Mouse (Mus musculus) kidney, embryonic 15.5 days (tissue): ENCODE measurements around the gene Vat1l. TPM values are rescaled to one million over a fixed set of nuclear protein-coding genes. Genes with fewer than 3 reads are reported as not detected.

Experiments used
- ATAC-seq: fragments of 200-750 bp; cut with Nextera tagmentation; replicated peaks from 2 replicates; pipeline ENCODE4 v1.8.0; 2017; ENCODE audit warnings: moderate TSS enrichment; ENCODE audit not compliant: low FRiP score
- H3K27ac ChIP-seq: fragments of 300-500 bp; sonication (generic); 2 replicates; pipeline ENCODE4 v1.5.1; 2015; ENCODE audit warnings: mild to moderate bottlenecking, inconsistent platforms
- H3K27me3 ChIP-seq: fragments of 300-500 bp; sonication (generic); 2 replicates; pipeline ENCODE4 v1.6.1; 2015; ENCODE audit warnings: inconsistent platforms
- H3K36me3 ChIP-seq: fragments of 300-500 bp; sonication (generic); 2 replicates; pipeline ENCODE4 v1.6.1; 2015; ENCODE audit warnings: inconsistent platforms
- H3K4me1 ChIP-seq: fragments of 300-500 bp; sonication (generic); 2 replicates; pipeline ENCODE4 v1.6.1; 2015; ENCODE audit warnings: inconsistent platforms
- H3K4me2 ChIP-seq: fragments of 300-500 bp; sonication (generic); 2 replicates; pipeline ENCODE4 v1.6.1; 2015; ENCODE audit warnings: moderate library complexity, mild to moderate bottlenecking, inconsistent platforms
- H3K4me3 ChIP-seq: fragments of 300-500 bp; sonication (generic); replicated peaks from 2 replicates; pipeline ENCODE4 v1.5.1; 2015; ENCODE audit warnings: mild to moderate bottlenecking, inconsistent platforms
- H3K9ac ChIP-seq: fragments of 300-500 bp; sonication (generic); 2 replicates; pipeline ENCODE4 v1.6.1; 2015; ENCODE audit warnings: mild to moderate bottlenecking, inconsistent platforms
- H3K9me3 ChIP-seq: fragments of 300-500 bp; sonication (generic); replicated peaks from 2 replicates; pipeline ENCODE4 v1.6.1; 2016; ENCODE audit warnings: inconsistent platforms
- WGBS: fragments of 180-500 bp; shearing (Covaris S2); methylation state at CpG from one replicate; pipeline ENCODE4 v1.1.7; 2015; ENCODE audit warnings: mixed read lengths; 5-methylcytosine and 5-hydroxymethylcytosine counted together
- polyA plus RNA-seq: library from polyadenylated mRNA; unstranded; fragments of >200 nt; fragmentation: Nextera tagmentation; extraction: Ambion mirVana; gene quantifications from 2 replicates; pipeline ENCODE4 v1.2.1, GENCODE M21; 2015

Gene Vat1l
- 5.1 and 5.4 TPM in 2 replicates for polyA plus RNA-seq

DNA sequence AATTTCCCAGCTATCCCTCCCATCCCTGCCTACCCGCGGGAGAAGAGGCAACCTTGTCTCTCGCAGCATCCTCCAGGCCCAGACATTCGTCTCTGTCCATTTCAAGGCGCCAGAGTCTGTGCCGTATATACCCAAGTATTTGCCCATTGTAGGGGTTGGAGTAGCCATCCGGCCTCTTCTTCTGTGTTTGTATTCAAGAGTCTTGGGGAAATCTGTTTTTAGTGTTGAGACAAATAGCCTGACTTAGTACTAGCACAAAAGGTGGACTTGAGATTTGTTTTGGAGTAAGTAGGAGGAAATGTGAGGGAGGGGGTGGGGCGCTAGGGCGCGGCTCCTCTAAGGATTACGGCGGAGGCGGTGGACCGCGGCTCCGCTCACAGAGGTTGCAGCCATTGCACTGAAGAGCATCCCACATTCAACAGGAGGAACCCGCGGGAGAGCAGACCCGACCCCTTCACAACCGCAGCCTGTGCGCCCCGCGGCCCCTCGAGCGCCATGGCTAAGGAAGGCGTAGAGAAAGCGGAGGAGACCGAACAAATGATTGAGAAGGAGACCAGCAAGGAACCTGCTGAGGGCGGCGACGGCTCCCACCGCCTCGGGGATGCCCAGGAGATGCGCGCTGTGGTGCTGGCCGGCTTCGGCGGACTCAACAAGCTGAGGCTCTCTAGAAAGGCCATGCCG is at the start of gene Vat1l:
Gene Vat1l (plus strand): TSS at position 392 of the 681 bp plus-strand sequence.
- Histone ChIP-seq H3K9me3 (no peaks in the 10 kb centered on the region), H3K4me1 (peaks cover 15% of the 10 kb centered on the region), H3K27me3 (peaks cover 42% of the 10 kb centered on the region), H3K9ac (peak within 1 kb of the TSS; percentile 30; the same call in 1 of the 2 replicates), H3K4me2 (peak within 1 kb of the TSS; percentile 85), H3K36me3 (no peaks in the 10 kb centered on the region), H3K4me3 (peak within 1 kb of the TSS; percentile 53), H3K27ac (no peak within 1 kb of the TSS)
- under 1% methylated on average over 39 of the region's 39 CpGs for WGBS
- peak; percentile 92 for ATAC-seq

DNA sequence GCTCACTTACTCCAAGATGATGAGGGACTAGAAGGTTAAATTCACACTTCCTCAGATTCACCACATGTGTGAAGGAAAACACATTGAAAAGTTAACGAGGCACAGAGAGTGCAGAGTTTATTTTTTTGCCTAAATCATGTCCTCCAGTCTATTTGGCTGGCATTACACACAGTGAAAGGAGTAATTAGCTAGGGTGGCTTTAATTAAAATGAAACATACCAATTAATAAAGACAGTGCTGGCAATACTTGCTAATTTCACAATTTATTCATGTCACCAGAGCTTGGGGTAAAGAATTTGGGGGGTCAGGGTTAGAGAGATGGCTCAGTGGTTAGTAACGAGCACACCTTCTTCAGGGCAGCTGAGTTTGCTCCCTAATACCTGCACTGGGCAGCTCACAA is 46.8 kb upstream of the Vat1l start:
- no peaks in the 10 kb centered on the region for H3K36me3 ChIP-seq
- H3K4me3 ChIP-seq = no peak overlapping the region
- ATAC-seq = no peak
- H3K27me3 ChIP-seq = no peaks in the 10 kb centered on the region
- WGBS = 52% methylated on average over 2 of the region's 2 CpGs
- no peaks in the 10 kb centered on the region for H3K4me1 ChIP-seq
- H3K4me2 ChIP-seq = no peak overlapping the region
- no peaks in the 10 kb centered on the region for H3K9me3 ChIP-seq
- no peak overlapping the region for H3K9ac ChIP-seq
- no peak overlapping the region for H3K27ac ChIP-seq

DNA sequence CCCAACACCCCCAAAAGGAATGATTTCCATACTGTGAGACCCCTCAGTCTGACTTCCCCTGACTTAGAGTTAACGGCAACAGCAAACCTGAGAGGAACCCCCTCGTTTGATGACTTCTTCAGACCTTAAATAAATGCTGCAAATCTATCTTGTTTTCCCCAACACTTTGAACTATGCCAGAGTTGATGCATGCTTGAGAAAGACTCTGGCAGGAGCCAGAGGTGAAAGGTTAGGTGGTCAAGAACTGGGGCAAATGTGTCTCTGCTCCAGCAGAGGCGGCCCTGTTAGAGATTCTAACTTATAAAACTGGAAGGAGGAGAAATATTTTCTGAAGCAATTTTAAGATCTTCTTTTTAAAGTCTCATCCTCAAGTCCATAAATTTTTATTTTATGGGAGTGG is 45.7 kb upstream of the Vat1l start:
- Histone ChIP-seq H3K27ac (no peak overlapping the region), H3K4me2 (no peak overlapping the region), H3K36me3 (no peaks in the 10 kb centered on the region), H3K27me3 (no peaks in the 10 kb centered on the region), H3K9ac (no peak overlapping the region), H3K9me3 (no peaks in the 10 kb centered on the region), H3K4me3 (no peak overlapping the region), H3K4me1 (no peaks in the 10 kb centered on the region)
- ATAC-seq = no peak
- 60% methylated on average over 3 of the region's 3 CpGs for WGBS

DNA sequence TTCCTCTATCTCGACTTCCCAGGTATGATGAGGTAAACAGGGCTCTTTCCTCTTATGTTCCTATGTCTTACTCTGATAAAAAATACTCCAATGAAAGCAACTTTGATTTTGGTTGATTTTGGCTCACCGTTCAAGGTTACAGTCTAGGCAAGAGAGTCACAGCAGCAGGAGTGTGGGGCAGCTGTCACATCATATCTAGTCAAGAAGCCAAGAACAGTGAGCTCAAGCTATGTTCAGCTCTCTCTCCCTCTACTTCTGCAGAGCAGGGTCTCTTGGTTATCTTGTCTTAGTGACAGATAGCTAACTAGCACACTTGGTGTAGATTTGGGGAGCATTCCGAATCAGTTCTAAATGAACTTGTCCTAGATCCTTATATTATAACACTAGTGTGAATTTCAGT is 41.5 kb upstream of the Vat1l start:
- WGBS = 85% methylated on average over 3 of the region's 3 CpGs
- no peak for ATAC-seq
- no peaks in the 10 kb centered on the region for H3K36me3 ChIP-seq
- H3K4me1 ChIP-seq = no peaks in the 10 kb centered on the region
- no peak overlapping the region for H3K27ac ChIP-seq
- no peaks in the 10 kb centered on the region for H3K9me3 ChIP-seq
- no peak overlapping the region for H3K4me2 ChIP-seq
- no peak overlapping the region for H3K4me3 ChIP-seq
- no peak overlapping the region for H3K9ac ChIP-seq
- no peaks in the 10 kb centered on the region for H3K27me3 ChIP-seq

DNA sequence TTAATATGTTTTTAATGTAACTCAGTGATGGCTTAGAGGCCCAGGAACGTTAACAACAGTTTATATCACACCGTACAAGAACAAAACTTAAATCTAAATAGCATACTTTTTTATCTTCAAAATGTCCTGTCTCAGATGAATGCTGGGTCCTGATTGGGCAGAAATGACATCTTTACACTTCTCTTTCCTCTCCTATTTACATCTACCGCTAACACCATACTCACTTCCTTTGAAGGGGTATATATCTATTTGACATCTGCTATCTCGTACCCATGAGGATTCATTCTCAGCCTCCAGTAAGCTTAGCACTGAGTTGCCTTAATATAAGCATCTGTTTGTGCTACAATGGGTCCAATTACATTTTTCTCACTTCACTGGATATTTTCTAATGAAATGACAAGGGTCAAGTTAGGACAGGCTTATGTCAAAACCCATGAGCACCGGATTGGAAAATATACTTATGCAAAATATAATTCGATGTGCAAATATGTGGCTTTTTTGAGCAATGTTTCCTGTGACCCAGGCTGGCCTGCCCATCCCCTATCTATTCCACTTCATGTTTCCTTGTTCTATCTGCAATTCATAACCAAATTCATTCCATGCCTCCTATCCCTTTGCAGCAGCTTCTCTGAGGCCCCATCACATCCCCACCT is 40.8 kb upstream of the Vat1l start:
- no peak overlapping the region for H3K4me3 ChIP-seq
- no peak overlapping the region for H3K27ac ChIP-seq
- no peak overlapping the region for H3K9ac ChIP-seq
- no peaks in the 10 kb centered on the region for H3K9me3 ChIP-seq
- 83% methylated on average over 6 of the region's 6 CpGs for WGBS
- no peak overlapping the region for H3K4me2 ChIP-seq
- H3K27me3 ChIP-seq = no peaks in the 10 kb centered on the region
- H3K36me3 ChIP-seq = no peaks in the 10 kb centered on the region
- no peak for ATAC-seq
- no peaks in the 10 kb centered on the region for H3K4me1 ChIP-seq

DNA sequence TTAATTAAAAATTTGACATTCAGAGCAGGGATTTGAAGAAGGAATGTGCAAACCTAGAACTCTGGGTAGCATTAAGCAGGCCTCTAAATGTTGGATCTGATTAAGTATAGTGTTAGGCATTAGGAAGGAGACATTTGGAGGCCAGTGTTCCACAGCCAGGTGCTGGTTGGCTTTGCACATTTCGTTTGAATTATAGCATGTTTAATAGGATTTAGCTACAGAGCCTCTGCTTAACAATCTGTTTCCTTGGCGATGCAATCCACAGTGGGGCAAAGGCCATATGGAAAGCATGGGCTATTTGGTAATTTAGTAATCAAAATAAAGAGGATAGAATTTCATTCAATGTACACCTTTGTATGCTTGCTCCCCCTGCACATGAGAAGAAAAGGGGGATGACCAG is 39.7 kb upstream of the Vat1l start:
- H3K4me2 ChIP-seq = no peak overlapping the region
- no peaks in the 10 kb centered on the region for H3K9me3 ChIP-seq
- ATAC-seq = no peak
- no peak overlapping the region for H3K4me3 ChIP-seq
- no peaks in the 10 kb centered on the region for H3K27me3 ChIP-seq
- no peak overlapping the region for H3K27ac ChIP-seq
- H3K9ac ChIP-seq = no peak overlapping the region
- no peaks in the 10 kb centered on the region for H3K4me1 ChIP-seq
- 63% methylated on average over 2 of the region's 2 CpGs for WGBS
- H3K36me3 ChIP-seq = no peaks in the 10 kb centered on the region

DNA sequence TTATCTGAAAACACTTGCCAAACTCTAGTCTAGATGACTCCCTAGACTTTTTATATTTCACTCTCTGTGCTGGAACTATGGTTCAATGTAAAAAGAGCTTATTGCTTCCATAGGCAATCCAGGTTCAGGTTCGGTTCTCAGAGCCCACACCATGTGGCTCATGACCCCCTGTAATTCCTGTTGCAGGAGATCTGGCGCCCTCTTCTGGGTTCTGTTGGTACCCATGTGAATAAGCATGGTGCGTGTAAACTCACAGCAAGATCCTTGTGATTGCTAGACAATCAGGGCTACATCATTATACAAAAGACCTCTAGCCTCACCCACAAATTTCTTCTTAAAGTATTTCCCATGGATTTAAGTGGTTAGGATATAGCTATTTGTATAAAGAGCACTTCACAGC is 28.7 kb upstream of the Vat1l start:
- WGBS = 72% methylated on average over 3 of the region's 3 CpGs
- Histone ChIP-seq H3K4me2 (no peak overlapping the region), H3K27me3 (no peaks in the 10 kb centered on the region), H3K9ac (no peak overlapping the region), H3K27ac (no peak overlapping the region), H3K9me3 (no peaks in the 10 kb centered on the region), H3K4me1 (no peaks in the 10 kb centered on the region), H3K4me3 (no peak overlapping the region), H3K36me3 (no peaks in the 10 kb centered on the region)
- ATAC-seq = no peak

DNA sequence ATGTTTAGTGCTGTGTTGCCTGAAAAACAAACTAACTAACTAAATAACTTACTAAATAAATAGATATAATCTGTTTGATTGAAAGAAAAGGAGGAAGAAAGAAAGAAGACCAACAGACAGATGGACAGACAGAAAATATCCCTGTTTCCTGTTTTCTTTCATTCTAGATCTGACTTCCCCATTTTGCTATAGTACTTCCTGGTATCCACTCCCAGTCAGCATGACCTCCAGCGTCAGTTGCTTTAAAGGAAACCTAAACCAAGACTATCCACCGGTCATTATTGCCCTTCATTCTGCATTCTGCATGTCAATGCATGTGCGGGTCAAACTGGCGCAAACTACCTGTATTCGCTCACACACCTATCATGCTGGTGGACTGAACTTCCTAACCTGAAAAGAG is 12.1 kb upstream of the Vat1l start:
- H3K4me3 ChIP-seq = no peak overlapping the region
- H3K4me1 ChIP-seq = no peaks in the 10 kb centered on the region
- no peaks in the 10 kb centered on the region for H3K27me3 ChIP-seq
- H3K27ac ChIP-seq = no peak overlapping the region
- no peak overlapping the region for H3K9ac ChIP-seq
- no peak overlapping the region for H3K4me2 ChIP-seq
- WGBS = 84% methylated on average over 5 of the region's 5 CpGs
- no peaks in the 10 kb centered on the region for H3K36me3 ChIP-seq
- H3K9me3 ChIP-seq = no peaks in the 10 kb centered on the region
- ATAC-seq = no peak

DNA sequence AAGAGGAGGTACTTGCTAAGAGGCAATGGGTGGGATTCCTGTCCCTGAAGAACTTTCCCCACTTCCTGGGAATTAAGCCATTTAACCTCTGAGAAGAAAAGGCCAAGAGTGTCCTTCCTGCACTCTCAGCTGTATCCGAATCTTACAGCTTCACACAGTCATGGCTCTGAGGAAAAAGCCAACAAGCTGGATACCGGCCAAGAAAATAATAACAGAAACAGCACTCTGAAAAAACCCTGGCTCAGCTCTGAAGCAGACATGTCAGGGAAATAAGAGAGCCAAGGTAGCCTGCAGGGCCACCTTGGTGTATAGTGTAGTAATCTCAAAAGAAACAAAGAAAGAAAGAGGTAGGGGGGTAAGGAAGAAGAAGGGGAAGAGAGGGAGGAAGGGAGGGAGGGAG is 6.4 kb upstream of the Vat1l start:
- WGBS = 53% methylated on average over 2 of the region's 2 CpGs
- Histone ChIP-seq H3K9me3 (no peaks in the 10 kb centered on the region), H3K27ac (no peak overlapping the region), H3K4me1 (no peaks in the 10 kb centered on the region), H3K4me2 (no peak overlapping the region), H3K9ac (no peak overlapping the region), H3K27me3 (peaks cover 14% of the 10 kb centered on the region), H3K4me3 (no peak overlapping the region), H3K36me3 (no peaks in the 10 kb centered on the region)
- no peak for ATAC-seq

DNA sequence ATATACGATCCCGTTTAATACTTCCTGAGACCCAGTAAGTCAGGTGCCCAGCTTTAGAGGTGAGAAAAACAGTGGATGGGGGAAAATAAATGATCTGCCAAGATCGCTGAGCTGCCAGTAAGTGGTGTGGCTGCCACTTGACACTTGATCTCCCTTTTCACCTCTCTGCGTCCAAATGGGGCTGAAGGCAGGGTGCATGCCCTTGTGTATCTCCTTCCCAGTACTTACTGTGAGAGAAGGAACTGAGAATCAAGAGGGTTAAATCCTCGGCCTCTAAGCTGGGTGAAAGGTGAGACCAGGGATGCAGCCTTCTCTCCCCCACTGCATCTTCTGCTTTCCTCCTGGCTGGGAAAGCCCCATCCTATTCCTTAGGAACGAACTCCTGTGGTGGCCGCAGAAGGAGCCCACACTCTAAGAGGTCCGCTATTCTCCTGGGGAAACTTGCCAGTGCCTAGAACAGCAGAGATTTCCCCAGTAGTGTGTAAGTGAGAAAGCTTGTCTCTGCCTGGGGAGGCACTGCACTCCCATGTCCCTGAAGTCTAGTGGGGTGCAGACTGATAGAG is 1.1 kb downstream of the Vat1l start:
- H3K9me3 ChIP-seq = no peaks in the 10 kb centered on the region
- peak overlapping the region; percentile 53 for H3K4me3 ChIP-seq
- no peak overlapping the region for H3K9ac ChIP-seq
- no peak overlapping the region for H3K27ac ChIP-seq
- WGBS = 2% methylated on average over 8 of the region's 8 CpGs
- peaks cover 15% of the 10 kb centered on the region for H3K4me1 ChIP-seq
- no peak for ATAC-seq
- peak overlapping the region; percentile 85 for H3K4me2 ChIP-seq
- H3K27me3 ChIP-seq = peaks cover 42% of the 10 kb centered on the region
- no peaks in the 10 kb centered on the region for H3K36me3 ChIP-seq

DNA sequence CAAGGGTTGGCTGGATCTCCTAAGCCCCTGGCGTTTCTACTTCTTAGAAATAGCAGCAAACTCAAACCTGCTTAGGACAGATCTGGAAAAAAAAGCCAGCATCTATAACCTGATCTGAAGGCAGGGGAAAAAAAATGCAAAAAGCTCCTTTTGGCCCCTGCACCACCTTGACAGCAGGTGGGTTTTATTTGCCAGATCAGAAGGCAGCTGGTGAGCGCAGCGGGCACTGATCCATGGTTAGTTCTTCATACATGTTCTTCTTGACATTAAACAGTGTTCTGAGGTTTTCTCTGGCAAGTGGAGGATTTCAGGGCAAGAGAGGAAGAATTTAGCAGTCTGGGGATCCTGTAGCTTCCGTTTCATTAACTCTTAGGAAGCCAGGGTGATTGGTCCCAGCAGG is 1.6 kb downstream of the Vat1l start:
- no peak for ATAC-seq
- peak overlapping the region; percentile 85; the same call in 1 of the 2 replicates for H3K4me2 ChIP-seq

DNA sequence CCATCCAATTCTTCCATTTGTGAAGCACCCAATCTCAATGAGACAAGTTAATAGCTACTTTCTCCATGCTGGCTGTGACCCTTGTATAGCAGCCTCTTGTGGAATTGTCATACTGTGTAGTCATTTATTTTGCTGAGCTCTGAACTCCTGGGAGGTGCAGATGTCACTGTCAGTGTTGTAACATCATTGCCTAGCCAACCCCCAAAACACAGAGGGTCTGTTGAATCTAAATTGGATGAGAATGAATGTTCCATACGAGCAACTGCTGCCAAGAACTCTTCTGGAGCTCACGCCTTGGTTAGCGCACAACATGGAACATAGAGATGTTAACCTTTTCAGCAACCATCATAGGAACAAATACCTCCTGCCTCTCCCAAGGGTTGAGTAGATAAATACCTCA is 15.4 kb downstream of the Vat1l start:
- H3K4me3 ChIP-seq = no peak overlapping the region
- H3K9ac ChIP-seq = no peak overlapping the region
- H3K4me1 ChIP-seq = no peaks in the 10 kb centered on the region
- H3K27ac ChIP-seq = no peak overlapping the region
- H3K4me2 ChIP-seq = no peak overlapping the region
- no peaks in the 10 kb centered on the region for H3K36me3 ChIP-seq
- WGBS = 83% methylated on average over 3 of the region's 3 CpGs
- no peak for ATAC-seq
- H3K27me3 ChIP-seq = no peaks in the 10 kb centered on the region
- H3K9me3 ChIP-seq = no peaks in the 10 kb centered on the region

More for the DNA sequence above, 1.6 kb downstream of the Vat1l start:
- Histone ChIP-seq H3K36me3 (no peaks in the 10 kb centered on the region), H3K9ac (no peak overlapping the region), H3K4me1 (peaks cover 15% of the 10 kb centered on the region), H3K9me3 (no peaks in the 10 kb centered on the region), H3K27ac (no peak overlapping the region), H3K27me3 (peaks cover 42% of the 10 kb centered on the region), H3K4me3 (0 out of 2 replicates have a peak overlapping the region, but pooled peaks have one; percentile 53)
- WGBS = 38% methylated on average over 4 of the region's 4 CpGs
